Mouse (Mus musculus) stomach, embryonic 14.5 days (tissue): ENCODE results near the gene Cat. TPM values are rescaled to one million over a fixed set of nuclear protein-coding genes. Genes with fewer than 3 reads are reported as not detected.

Experiments
- ATAC-seq: fragments of 200-750 bp; cut with Nextera tagmentation; 2 replicates; pipeline ENCODE4 v1.8.0; 2017; ENCODE audit warnings: low read depth, moderate TSS enrichment; ENCODE audit not compliant: insufficient number of reproducible peaks, insufficient read depth, low FRiP score
- H3K27ac ChIP-seq: fragments of 300-500 bp; sonication (generic); 2 replicates; pipeline ENCODE4 v1.5.1; 2014; ENCODE audit warnings: mild to moderate bottlenecking, low read length, moderate library complexity, mixed read lengths
- H3K27me3 ChIP-seq: fragments of 300-500 bp; sonication (generic); 2 replicates; pipeline ENCODE4 v1.6.1; 2014; ENCODE audit warnings: low read length, control low read depth, mixed read lengths; ENCODE audit not compliant: control insufficient read depth, insufficient read depth
- H3K36me3 ChIP-seq: fragments of 300-500 bp; sonication (generic); 2 replicates; pipeline ENCODE4 v1.6.1; 2014; ENCODE audit warnings: mild to moderate bottlenecking, control low read depth, low read length, moderate library complexity, mixed read lengths; ENCODE audit not compliant: control insufficient read depth, insufficient read depth
- H3K4me1 ChIP-seq: fragments of 300-500 bp; sonication (generic); 2 replicates; pipeline ENCODE4 v1.6.1; 2014; ENCODE audit warnings: low read length, control low read depth, mixed read lengths; ENCODE audit not compliant: control insufficient read depth, insufficient read depth
- H3K4me2 ChIP-seq: fragments of 300-500 bp; sonication (generic); replicated peaks from 2 replicates; pipeline ENCODE4 v1.6.1; 2014; ENCODE audit warnings: low read depth, low read length, control low read depth
- H3K4me3 ChIP-seq: fragments of 300-500 bp; sonication (generic); 2 replicates; pipeline ENCODE4 v1.5.1; 2014; ENCODE audit warnings: low read depth, low read length, control low read depth
- H3K9ac ChIP-seq: fragments of 300-500 bp; sonication (generic); replicated peaks from 2 replicates; pipeline ENCODE4 v1.6.1; 2014; ENCODE audit warnings: low read depth, mild to moderate bottlenecking, control low read depth, low read length, moderate library complexity, mixed read lengths
- H3K9me3 ChIP-seq: fragments of 300-500 bp; sonication (generic); 2 replicates; pipeline ENCODE4 v1.6.1; 2016; ENCODE audit warnings: low read depth, low read length, control low read depth; ENCODE audit not compliant: control insufficient read depth
- WGBS: fragments of 180-500 bp; shearing (Covaris S2); extraction: QIAGEN DNeasy Blood & Tissue Kit; methylation state at CpG from one replicate; pipeline ENCODE4 v1.1.7; 2014; 5-methylcytosine and 5-hydroxymethylcytosine counted together
- polyA plus RNA-seq: library from polyadenylated mRNA; unstranded; fragments of >200 nt; fragmentation: Nextera tagmentation; extraction: Ambion mirVana; gene quantifications from 2 replicates; pipeline ENCODE4 v1.2.1, GENCODE M21; 2014

Gene Cat
- polyA plus RNA-seq, 1 experiment from 2014 or later, result 99.9 TPM

GRCm38 (mm10) chr2:103505956-103506355 lies 21.0 kb upstream of the Cat start:
- no peak overlapping the region for H3K27ac ChIP-seq
- H3K4me1 ChIP-seq, result no peaks in the 10 kb centered on the region
- no peaks in the 10 kb centered on the region for H3K27me3 ChIP-seq
- no peak for ATAC-seq
- no peak overlapping the region for H3K4me2 ChIP-seq
- 91% methylated on average over 2 of the region's 2 CpGs for WGBS
- H3K36me3 ChIP-seq, result no peaks in the 10 kb centered on the region
- H3K9ac ChIP-seq, result no peak overlapping the region
- 0 out of 2 replicates have a peak, but pooled peaks cover 3% of the 10 kb centered on the region for H3K9me3 ChIP-seq
- H3K4me3 ChIP-seq, result no peak overlapping the region

GRCm38 (mm10) chr2:103504463-103504862 lies 19.5 kb upstream of the Cat start:
- Histone ChIP-seq H3K4me3 (no peak overlapping the region), H3K27me3 (no peaks in the 10 kb centered on the region), H3K36me3 (no peaks in the 10 kb centered on the region), H3K9ac (no peak overlapping the region), H3K9me3 (0 out of 2 replicates have a peak, but pooled peaks cover 3% of the 10 kb centered on the region), H3K4me1 (no peaks in the 10 kb centered on the region), H3K4me2 (no peak overlapping the region), H3K27ac (no peak overlapping the region)
- WGBS, result 92% methylated on average over 1 of the region's 1 CpGs
- ATAC-seq, result no peak

GRCm38 (mm10) chr2:103500769-103501168 lies 15.8 kb upstream of the Cat start:
- H3K4me1 ChIP-seq, result no peaks in the 10 kb centered on the region
- H3K27me3 ChIP-seq, result no peaks in the 10 kb centered on the region
- no peak overlapping the region for H3K9ac ChIP-seq
- H3K36me3 ChIP-seq, result no peaks in the 10 kb centered on the region
- WGBS, result 59% methylated on average over 2 of the region's 2 CpGs
- H3K4me2 ChIP-seq, result no peak overlapping the region
- no peak for ATAC-seq
- no peak overlapping the region for H3K27ac ChIP-seq
- H3K4me3 ChIP-seq, result no peak overlapping the region
- 0 out of 2 replicates have a peak, but pooled peaks cover 3% of the 10 kb centered on the region for H3K9me3 ChIP-seq

- no peak overlapping the region for H3K4me2 ChIP-seq
- no peaks in the 10 kb centered on the region for H3K9me3 ChIP-seq
- 75% methylated on average over 6 of the region's 6 CpGs for WGBS
- no peak for ATAC-seq
- no peaks in the 10 kb centered on the region for H3K36me3 ChIP-seq
- no peak overlapping the region for H3K27ac ChIP-seq
- no peaks in the 10 kb centered on the region for H3K27me3 ChIP-seq
- H3K4me1 ChIP-seq, result no peaks in the 10 kb centered on the region
- H3K9ac ChIP-seq, result no peak overlapping the region
- H3K4me3 ChIP-seq, result no peak overlapping the region
These were observed 10.9 kb upstream of the Cat start for GRCm38 (mm10) chr2:103495633-103496418.

- no peak for ATAC-seq
- H3K9ac ChIP-seq, result no peak overlapping the region
- no peaks in the 10 kb centered on the region for H3K4me1 ChIP-seq
- WGBS, result 60% methylated on average over 4 of the region's 4 CpGs
- no peak overlapping the region for H3K4me3 ChIP-seq
- H3K4me2 ChIP-seq, result no peak overlapping the region
- no peak overlapping the region for H3K27ac ChIP-seq
- H3K36me3 ChIP-seq, result no peaks in the 10 kb centered on the region
- no peaks in the 10 kb centered on the region for H3K27me3 ChIP-seq
- no peaks in the 10 kb centered on the region for H3K9me3 ChIP-seq
These were observed 8.9 kb upstream of the Cat start for GRCm38 (mm10) chr2:103493827-103494226.

- H3K4me2 ChIP-seq, result no peak overlapping the region
- ATAC-seq, result no peak
- H3K36me3 ChIP-seq, result no peaks in the 10 kb centered on the region
- H3K4me1 ChIP-seq, result no peaks in the 10 kb centered on the region
- WGBS, result 86% methylated on average over 4 of the region's 4 CpGs
- no peak overlapping the region for H3K27ac ChIP-seq
- no peaks in the 10 kb centered on the region for H3K27me3 ChIP-seq
- H3K9me3 ChIP-seq, result no peaks in the 10 kb centered on the region
- no peak overlapping the region for H3K9ac ChIP-seq
- no peak overlapping the region for H3K4me3 ChIP-seq
These were observed 7.6 kb upstream of the Cat start for GRCm38 (mm10) chr2:103492526-103492925.

- Histone ChIP-seq H3K4me1 (peaks cover 13% of the 10 kb centered on the region), H3K9me3 (no peaks in the 10 kb centered on the region), H3K36me3 (no peaks in the 10 kb centered on the region), H3K9ac (peak overlapping the region; percentile 82), H3K27me3 (no peaks in the 10 kb centered on the region), H3K4me2 (peak overlapping the region; percentile 66), H3K4me3 (peak overlapping the region; percentile 82), H3K27ac (peak overlapping the region; percentile 92)
- 16% methylated on average over 5 of the region's 5 CpGs for WGBS
- no peak for ATAC-seq
These were observed 907 bp downstream of the Cat start for GRCm38 (mm10) chr2:103483986-103484520.

- H3K36me3 ChIP-seq, result no peaks in the 10 kb centered on the region
- H3K4me3 ChIP-seq, result peak overlapping the region; percentile 82
- peak overlapping the region; percentile 66 for H3K4me2 ChIP-seq
- no peaks in the 10 kb centered on the region for H3K27me3 ChIP-seq
- ATAC-seq, result no peak
- no peaks in the 10 kb centered on the region for H3K9me3 ChIP-seq
- WGBS, result 61% methylated on average over 7 of the region's 7 CpGs
- no peak overlapping the region for H3K27ac ChIP-seq
- H3K4me1 ChIP-seq, result peaks cover 13% of the 10 kb centered on the region
- no peak overlapping the region for H3K9ac ChIP-seq
These were observed 1.5 kb downstream of the Cat start for GRCm38 (mm10) chr2:103483289-103483985.
